Mouse (Mus musculus): Measurements from ENCODE around the gene Kcnj16. TPM values are rescaled to one million over a fixed set of nuclear protein-coding genes. Genes with fewer than 3 reads are reported as not detected.

Kcnj16 gene
- under 1 TPM in 1 of 2 experiments, not detected in 1; 0.55 TPM for polyA plus RNA-seq (2017; shearing (Covaris generic))

GRCm38 (mm10) chr11:110967762-110968135, at the start of gene Kcnj16:
Kcnj16 (plus strand) TSS chr11:110968033.

DNA sequence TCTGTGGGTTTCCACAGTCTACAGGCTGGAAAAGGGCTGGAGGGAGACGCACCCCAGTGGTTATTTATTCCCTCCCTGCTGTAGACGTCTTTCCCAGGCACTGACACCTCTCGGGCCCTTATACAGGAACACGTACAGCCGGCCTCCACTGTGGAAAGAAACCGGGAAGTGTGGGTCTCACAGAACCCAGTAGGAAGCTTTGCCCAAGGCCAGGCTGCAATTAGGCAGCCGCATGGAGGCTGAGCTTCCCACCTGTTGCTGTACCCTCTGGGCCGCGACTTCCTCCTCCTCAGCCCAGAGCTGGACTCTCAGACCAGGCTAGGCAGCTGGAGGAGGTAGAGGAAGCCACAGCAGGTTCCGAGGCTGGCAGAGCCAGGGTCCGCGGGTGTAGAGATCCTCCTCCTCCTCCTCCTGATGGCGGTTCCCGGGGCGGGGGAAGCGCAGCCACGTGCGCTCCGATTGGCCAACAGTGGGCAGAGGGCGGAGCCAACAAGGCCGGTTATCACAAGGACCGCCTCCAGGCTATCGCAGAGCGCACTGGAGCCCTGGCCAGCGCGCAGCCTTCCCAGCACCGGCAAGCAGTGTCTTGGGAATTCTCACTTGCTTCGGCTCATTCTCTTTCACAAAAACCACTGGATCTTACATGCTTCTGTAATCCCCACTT, 97.9 kb downstream of the Kcnj16 start, which contains the start of gene Kcnj2:
Gene Kcnj2 (plus strand): TSS at position 530 of the 664 bp plus-strand sequence.

Other genes starting within 250 kb of the Kcnj16 start
- gene Kcnj2, start 98.1 kb downstream of the Kcnj16 start, polyA plus RNA-seq (2017; shearing (Covaris generic)), result under 1 TPM in 1 of 2 experiments, not detected in 1; 0.12 TPM